Mouse (Mus musculus): ENCODE data around the gene Rhbdf2.
"Not testable (repeated sequence)": the region's sequence is repeated elsewhere in the genome, so short reads cannot be mapped to it uniquely, and the experiment has no call there.

The Rhbdf2 gene

GRCm38 (mm10) chr11:116620073-116620472 lies 6.7 kb downstream of the Rhbdf2 start:
- no peak for DNase-seq (ENCODE audit: extremely low spot score, low spot score)

GRCm38 (mm10) chr11:116619561-116619960 lies 7.3 kb downstream of the Rhbdf2 start:
- DNase-seq (ENCODE audit: extremely low spot score, low spot score), result no peak

GRCm38 (mm10) chr11:116619156-116619555 lies 7.7 kb downstream of the Rhbdf2 start:
- DNase-seq (ENCODE audit: extremely low spot score, low spot score), result no peak

GRCm38 (mm10) chr11:116618666-116619065 lies 8.2 kb downstream of the Rhbdf2 start:
- DNase-seq (ENCODE audit: extremely low spot score, low spot score), result no peak

GRCm38 (mm10) chr11:116617641-116618040 lies 9.2 kb downstream of the Rhbdf2 start:
- DNase-seq (ENCODE audit: extremely low spot score, low spot score), result no peak

GRCm38 (mm10) chr11:116616438-116617118 lies 10.2 kb downstream of the Rhbdf2 start:
- DNase-seq (ENCODE audit: extremely low spot score, low spot score), result no peak

- DNase-seq (ENCODE audit: extremely low spot score, low spot score), result no peak
Measured at GRCm38 (mm10) chr11:116615735-116616437, 10.9 kb downstream of the Rhbdf2 start.

GRCm38 (mm10) chr11:116613234-116613633 lies 13.6 kb downstream of the Rhbdf2 start:
- no peak for DNase-seq (ENCODE audit: extremely low spot score, low spot score)

- DNase-seq (ENCODE audit: extremely low spot score, low spot score), result no peak
Measured at GRCm38 (mm10) chr11:116612554-116612953, 14.3 kb downstream of the Rhbdf2 start.

- no peak for DNase-seq (ENCODE audit: extremely low spot score, low spot score)
Measured at GRCm38 (mm10) chr11:116611883-116612282, 14.9 kb downstream of the Rhbdf2 start.

- not testable (repeated sequence) for DNase-seq (ENCODE audit: extremely low spot score, low spot score)
Measured at GRCm38 (mm10) chr11:116611168-116611567, 15.7 kb downstream of the Rhbdf2 start.

GRCm38 (mm10) chr11:116609965-116610630 lies 16.7 kb downstream of the Rhbdf2 start:
- DNase-seq (ENCODE audit: extremely low spot score, low spot score), result no peak

GRCm38 (mm10) chr11:116607717-116608116 lies 19.1 kb downstream of the Rhbdf2 start:
- DNase-seq (ENCODE audit: extremely low spot score, low spot score), result no peak

GRCm38 (mm10) chr11:116604097-116604496 lies 22.7 kb downstream of the Rhbdf2 start:
- DNase-seq (ENCODE audit: extremely low spot score, low spot score), result no peak

- no peak for DNase-seq (ENCODE audit: extremely low spot score, low spot score)
Measured at GRCm38 (mm10) chr11:116603339-116603738, 23.5 kb downstream of the Rhbdf2 start.

GRCm38 (mm10) chr11:116602043-116602442 lies 24.8 kb downstream of the Rhbdf2 start:
- no peak for DNase-seq (ENCODE audit: extremely low spot score, low spot score)

- no peak for DNase-seq (ENCODE audit: extremely low spot score, low spot score)
Measured at GRCm38 (mm10) chr11:116601166-116601565, 25.7 kb downstream of the Rhbdf2 start.

- no peak for DNase-seq (ENCODE audit: extremely low spot score, low spot score)
Measured at GRCm38 (mm10) chr11:116599230-116599629, 27.6 kb downstream of the Rhbdf2 start.

- no peak for DNase-seq (ENCODE audit: extremely low spot score, low spot score)
Measured at GRCm38 (mm10) chr11:116598193-116598592, 28.6 kb downstream of the Rhbdf2 start.

GRCm38 (mm10) chr11:116596766-116597165 lies 30.1 kb downstream of the Rhbdf2 start:
- no peak for DNase-seq (ENCODE audit: extremely low spot score, low spot score)

GRCm38 (mm10) chr11:116593345-116593744 lies 33.5 kb downstream of the Rhbdf2 start:
- DNase-seq (ENCODE audit: extremely low spot score, low spot score), result no peak

- peak; percentile 97 for DNase-seq (ENCODE audit: extremely low spot score, low spot score)
Measured at GRCm38 (mm10) chr11:116592428-116592827, 34.4 kb downstream of the Rhbdf2 start.
